Mouse (Mus musculus) liver, embryonic 15.5 days (tissue): ENCODE data around the gene Kctd18. TPM values are rescaled to one million over a fixed set of nuclear protein-coding genes. Genes with fewer than 3 reads are reported as not detected.

ENCODE experiments used
- ATAC-seq: fragments of 200-750 bp; cut with Nextera tagmentation; 2 replicates; pipeline ENCODE4 v1.8.0; 2017; ENCODE audit warnings: moderate number of reproducible peaks, mild to moderate bottlenecking, moderate library complexity; ENCODE audit not compliant: insufficient read depth
- H3K27ac ChIP-seq: fragments of 300-500 bp; sonication (generic); replicated peaks from 2 replicates; pipeline ENCODE4 v1.5.1; 2015; ENCODE audit warnings: mild to moderate bottlenecking, inconsistent platforms
- H3K27me3 ChIP-seq: fragments of 300-500 bp; sonication (generic); 2 replicates; pipeline ENCODE4 v1.6.1; 2015; ENCODE audit warnings: mild to moderate bottlenecking, inconsistent platforms
- H3K36me3 ChIP-seq: fragments of 300-500 bp; sonication (generic); replicated peaks from 2 replicates; pipeline ENCODE4 v1.6.1; 2015; ENCODE audit warnings: moderate library complexity, mild to moderate bottlenecking, inconsistent platforms
- H3K4me1 ChIP-seq: fragments of 300-500 bp; sonication (generic); replicated peaks from 2 replicates; pipeline ENCODE4 v1.6.1; 2015; ENCODE audit warnings: inconsistent platforms
- H3K4me2 ChIP-seq: fragments of 300-500 bp; sonication (generic); 2 replicates; pipeline ENCODE4 v1.6.1; 2015; ENCODE audit warnings: moderate library complexity, mild to moderate bottlenecking, inconsistent platforms
- H3K4me3 ChIP-seq: fragments of 300-500 bp; sonication (generic); replicated peaks from 2 replicates; pipeline ENCODE4 v1.5.1; 2015; ENCODE audit warnings: mild to moderate bottlenecking, inconsistent platforms
- H3K9ac ChIP-seq: fragments of 300-500 bp; sonication (generic); 2 replicates; pipeline ENCODE4 v1.6.1; 2015; ENCODE audit warnings: moderate library complexity, mild to moderate bottlenecking, inconsistent platforms
- H3K9me3 ChIP-seq: fragments of 300-500 bp; sonication (generic); replicated peaks from 2 replicates; pipeline ENCODE4 v1.6.1; 2016; ENCODE audit warnings: inconsistent platforms
- WGBS: fragments of 180-500 bp; shearing (Covaris S2); methylation state at CpG from one replicate; pipeline ENCODE4 v1.1.7; 2015; ENCODE audit warnings: mixed read lengths; ENCODE audit not compliant: insufficient replicate concordance; 5-methylcytosine and 5-hydroxymethylcytosine counted together
- polyA plus RNA-seq: library from polyadenylated mRNA; unstranded; fragments of >200 nt; fragmentation: Nextera tagmentation; extraction: Ambion mirVana; gene quantifications from 2 replicates; pipeline ENCODE4 v1.2.1, GENCODE M21; 2015

The Kctd18 gene
- polyA plus RNA-seq, 1 experiment from 2014 or later, result 2.9 TPM

- WGBS, result 59% methylated on average over 6 of the region's 6 CpGs
- Histone ChIP-seq H3K36me3 (no peaks in the 10 kb centered on the region), H3K4me1 (no peaks in the 10 kb centered on the region), H3K27ac (no peak overlapping the region), H3K4me2 (no peak overlapping the region), H3K4me3 (no peak overlapping the region), H3K9ac (no peak overlapping the region), H3K9me3 (no peaks in the 10 kb centered on the region), H3K27me3 (no peaks in the 10 kb centered on the region)
- ATAC-seq, result no peak
Observed at GRCm38 (mm10) chr1:57989052-57989600, 29.6 kb downstream of the Kctd18 start.

- H3K4me3 ChIP-seq, result no peak overlapping the region
- no peak for ATAC-seq
- H3K4me2 ChIP-seq, result no peak overlapping the region
- H3K36me3 ChIP-seq, result no peaks in the 10 kb centered on the region
- H3K4me1 ChIP-seq, result no peaks in the 10 kb centered on the region
- H3K27ac ChIP-seq, result no peak overlapping the region
- no peaks in the 10 kb centered on the region for H3K9me3 ChIP-seq
- no peaks in the 10 kb centered on the region for H3K27me3 ChIP-seq
- no peak overlapping the region for H3K9ac ChIP-seq
- WGBS, result 65% methylated on average over 3 of the region's 3 CpGs
Observed at GRCm38 (mm10) chr1:57976860-57977259, 41.9 kb downstream of the Kctd18 start.

- ATAC-seq, result no peak
- 11% methylated on average over 2 of the region's 2 CpGs for WGBS
- no peak overlapping the region for H3K27ac ChIP-seq
- no peaks in the 10 kb centered on the region for H3K27me3 ChIP-seq
- peaks cover 19% of the 10 kb centered on the region for H3K4me1 ChIP-seq
- H3K9ac ChIP-seq, result no peak overlapping the region
- no peak overlapping the region for H3K4me2 ChIP-seq
- H3K4me3 ChIP-seq, result no peak overlapping the region
- no peaks in the 10 kb centered on the region for H3K36me3 ChIP-seq
- no peaks in the 10 kb centered on the region for H3K9me3 ChIP-seq
Observed at GRCm38 (mm10) chr1:57971588-57971987, 47.2 kb downstream of the Kctd18 start.

- Histone ChIP-seq H3K27ac (peak overlapping the region; percentile 59), H3K4me3 (peak overlapping the region; percentile 80), H3K4me2 (peak overlapping the region; percentile 90), H3K36me3 (no peaks in the 10 kb centered on the region), H3K9ac (peak overlapping the region; percentile 86), H3K27me3 (no peaks in the 10 kb centered on the region), H3K4me1 (peaks cover 19% of the 10 kb centered on the region), H3K9me3 (no peaks in the 10 kb centered on the region)
- ATAC-seq, result peak; percentile 96
- under 1% methylated on average over 65 of the region's 65 CpGs for WGBS
Observed at GRCm38 (mm10) chr1:57969327-57970271, 49.2 kb downstream of the Kctd18 start.

GRCm38 (mm10) chr1:57955774-57956173 lies 63.0 kb downstream of the Kctd18 start:
- no peaks in the 10 kb centered on the region for H3K9me3 ChIP-seq
- H3K4me1 ChIP-seq, result no peaks in the 10 kb centered on the region
- no peak overlapping the region for H3K9ac ChIP-seq
- no peak overlapping the region for H3K4me2 ChIP-seq
- WGBS, result 79% methylated on average over 1 of the region's 1 CpGs
- no peaks in the 10 kb centered on the region for H3K27me3 ChIP-seq
- ATAC-seq, result no peak
- H3K27ac ChIP-seq, result no peak overlapping the region
- H3K4me3 ChIP-seq, result no peak overlapping the region
- peaks cover 17% of the 10 kb centered on the region for H3K36me3 ChIP-seq

- H3K4me2 ChIP-seq, result no peak overlapping the region
- no peak overlapping the region for H3K9ac ChIP-seq
- no peaks in the 10 kb centered on the region for H3K9me3 ChIP-seq
- no peaks in the 10 kb centered on the region for H3K4me1 ChIP-seq
- H3K27me3 ChIP-seq, result no peaks in the 10 kb centered on the region
- no peak overlapping the region for H3K4me3 ChIP-seq
- WGBS, result 61% methylated on average over 5 of the region's 5 CpGs
- no peak for ATAC-seq
- H3K27ac ChIP-seq, result no peak overlapping the region
- H3K36me3 ChIP-seq, result peaks cover 14% of the 10 kb centered on the region
Observed at GRCm38 (mm10) chr1:57954376-57954765, 64.4 kb downstream of the Kctd18 start.

GRCm38 (mm10) chr1:57953586-57954375 lies 65.0 kb downstream of the Kctd18 start:
- H3K4me3 ChIP-seq, result no peak overlapping the region
- peaks cover 8% of the 10 kb centered on the region for H3K36me3 ChIP-seq
- no peak for ATAC-seq
- WGBS, result 68% methylated on average over 16 of the region's 16 CpGs
- H3K27ac ChIP-seq, result no peak overlapping the region
- no peaks in the 10 kb centered on the region for H3K27me3 ChIP-seq
- H3K4me2 ChIP-seq, result no peak overlapping the region
- no peaks in the 10 kb centered on the region for H3K9me3 ChIP-seq
- no peak overlapping the region for H3K9ac ChIP-seq
- no peaks in the 10 kb centered on the region for H3K4me1 ChIP-seq

- Histone ChIP-seq H3K9ac (no peak overlapping the region), H3K36me3 (peaks cover 8% of the 10 kb centered on the region; the same call in 1 of the 2 replicates), H3K4me1 (no peaks in the 10 kb centered on the region), H3K4me2 (no peak overlapping the region), H3K27me3 (no peaks in the 10 kb centered on the region), H3K4me3 (no peak overlapping the region), H3K9me3 (no peaks in the 10 kb centered on the region), H3K27ac (no peak overlapping the region)
- 81% methylated on average over 4 of the region's 4 CpGs for WGBS
- ATAC-seq, result no peak
Observed at GRCm38 (mm10) chr1:57952509-57952908, 66.2 kb downstream of the Kctd18 start.

- Histone ChIP-seq H3K36me3 (no peaks in the 10 kb centered on the region), H3K9me3 (no peaks in the 10 kb centered on the region), H3K4me3 (no peak overlapping the region), H3K4me1 (no peaks in the 10 kb centered on the region), H3K4me2 (no peak overlapping the region), H3K27me3 (no peaks in the 10 kb centered on the region), H3K9ac (no peak overlapping the region), H3K27ac (no peak overlapping the region)
- ATAC-seq, result no peak
- 70% methylated on average over 5 of the region's 5 CpGs for WGBS
Observed at GRCm38 (mm10) chr1:57949716-57950115, 69.0 kb downstream of the Kctd18 start.

GRCm38 (mm10) chr1:57949195-57949594 lies 69.6 kb downstream of the Kctd18 start:
- Histone ChIP-seq H3K27me3 (no peaks in the 10 kb centered on the region), H3K9me3 (no peaks in the 10 kb centered on the region), H3K36me3 (no peaks in the 10 kb centered on the region), H3K4me3 (no peak overlapping the region), H3K27ac (no peak overlapping the region), H3K4me2 (no peak overlapping the region), H3K9ac (no peak overlapping the region), H3K4me1 (no peaks in the 10 kb centered on the region)
- WGBS, result 22% methylated on average over 1 of the region's 1 CpGs
- ATAC-seq, result no peak
